Mouse (Mus musculus): ENCODE data around the gene Rgs6.

The Rgs6 gene

GRCm38 (mm10) chr12:83136031-83136430 lies 547.9 kb downstream of the Rgs6 start:
- no peak for DNase-seq (ENCODE audit: low spot score)

- DNase-seq (ENCODE audit: low spot score) = no peak
These were observed 548.4 kb downstream of the Rgs6 start for GRCm38 (mm10) chr12:83136460-83136859.

- DNase-seq (ENCODE audit: low spot score) = no peak
These were observed 548.9 kb downstream of the Rgs6 start for GRCm38 (mm10) chr12:83137001-83137400.

DNA sequence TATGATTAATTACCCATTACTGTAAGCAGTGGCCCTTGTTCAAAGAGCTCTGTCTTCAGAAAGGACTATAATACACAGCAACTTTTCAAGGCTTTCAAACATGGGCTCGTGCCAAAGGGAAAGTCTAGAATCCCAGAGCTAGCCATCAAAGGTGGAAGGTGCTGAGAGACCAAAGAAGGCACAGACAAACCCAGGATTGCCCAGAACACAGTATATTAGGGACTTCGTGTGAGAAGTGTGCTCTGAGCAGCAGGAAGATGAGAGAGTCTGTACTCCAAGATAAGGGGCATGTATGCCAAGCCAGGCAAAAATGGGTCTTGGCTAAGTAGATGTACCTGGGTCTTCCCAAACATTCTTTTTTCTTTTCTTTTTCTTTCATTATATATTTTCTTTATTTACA lies 553.1 kb downstream of the Rgs6 start:
- no peak for DNase-seq (ENCODE audit: low spot score)

GRCm38 (mm10) chr12:83142507-83142906 lies 554.4 kb downstream of the Rgs6 start:
- DNase-seq (ENCODE audit: low spot score) = no peak

DNA sequence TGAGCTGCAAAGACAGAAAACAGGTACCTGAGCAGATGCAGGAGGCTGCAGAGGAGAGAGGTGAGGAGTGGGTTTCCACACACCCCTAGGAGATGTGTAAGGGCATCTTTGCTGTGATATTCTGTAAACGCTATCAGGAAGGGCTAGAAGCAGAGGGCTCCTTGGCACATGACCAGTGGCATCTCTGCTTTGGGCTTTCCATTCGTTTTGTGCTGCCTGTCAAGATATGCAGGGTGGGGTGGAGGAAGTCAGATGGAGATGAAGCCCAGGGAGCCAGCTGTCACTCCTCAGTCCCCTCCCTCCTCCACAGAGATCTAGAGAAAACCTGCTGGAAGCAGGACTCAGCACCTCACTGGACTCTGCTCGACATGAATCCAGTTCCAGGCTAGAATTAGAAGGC lies 555.0 kb downstream of the Rgs6 start:
- no peak for DNase-seq (ENCODE audit: low spot score)

- no peak for DNase-seq (ENCODE audit: low spot score)
These were observed 555.5 kb downstream of the Rgs6 start for GRCm38 (mm10) chr12:83143574-83143973.

DNA sequence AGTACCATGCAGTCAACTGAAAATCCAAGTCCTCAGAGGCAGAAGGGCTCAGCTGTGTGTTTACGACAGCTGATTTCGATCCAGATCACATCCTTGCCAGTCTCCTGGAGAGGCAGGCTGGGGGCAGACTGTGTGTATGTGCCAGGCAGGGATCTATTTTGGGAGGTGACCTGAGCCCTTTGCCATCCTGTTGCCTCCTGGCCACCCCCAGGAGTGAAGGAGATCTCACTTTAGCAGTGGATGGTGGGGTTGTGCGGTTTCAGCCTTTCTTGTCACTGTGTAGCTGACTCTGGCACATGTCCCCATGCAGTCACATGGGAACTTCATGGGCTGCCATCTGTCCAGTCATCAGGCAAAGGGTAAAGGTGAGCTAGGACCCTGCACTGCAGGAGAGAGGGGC lies 557.0 kb downstream of the Rgs6 start:
- DNase-seq (ENCODE audit: low spot score) = no peak

DNA sequence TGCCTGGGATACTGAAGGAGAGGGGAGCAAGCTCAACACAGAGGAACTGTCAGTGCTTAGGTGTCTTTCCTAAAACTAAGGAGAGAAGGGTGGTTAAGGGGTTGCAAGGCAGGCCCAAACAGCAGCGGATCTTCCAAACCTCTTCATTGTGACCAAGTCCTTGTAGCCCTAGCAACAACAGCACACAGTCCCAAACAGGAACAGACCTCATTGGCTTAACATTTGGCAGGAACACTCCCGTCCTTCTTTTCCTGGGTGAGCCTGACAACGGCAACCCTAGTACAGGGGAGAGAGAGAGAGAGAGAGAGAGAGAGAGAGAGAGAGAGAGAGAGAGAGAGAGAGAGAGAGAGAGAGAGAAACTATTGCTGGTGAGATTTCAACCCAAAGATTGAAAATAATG lies 557.8 kb downstream of the Rgs6 start:
- no peak for DNase-seq (ENCODE audit: low spot score)

- no peak for DNase-seq (ENCODE audit: low spot score)
These were observed 558.8 kb downstream of the Rgs6 start for GRCm38 (mm10) chr12:83146917-83147316.

DNA sequence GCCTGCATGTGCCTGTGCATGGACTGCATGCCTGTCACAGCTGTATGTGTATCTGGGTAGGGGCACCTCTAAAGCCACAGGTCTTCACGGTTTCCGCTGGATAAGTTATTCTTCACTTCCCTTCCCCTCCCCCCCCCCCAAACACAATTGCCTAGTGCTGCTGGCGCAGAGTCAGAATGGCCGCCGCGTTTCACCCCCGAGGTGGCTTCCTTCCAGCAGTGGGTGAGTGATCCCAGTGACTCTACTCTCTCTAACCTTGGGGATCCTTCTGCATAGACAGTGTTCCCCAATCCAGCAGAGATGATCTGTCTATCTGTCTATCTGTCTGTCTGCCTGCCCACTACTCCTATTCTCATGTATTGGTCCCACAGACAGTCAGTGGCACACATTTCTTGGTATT lies 561.9 kb downstream of the Rgs6 start:
- no peak for DNase-seq (ENCODE audit: low spot score)

DNA sequence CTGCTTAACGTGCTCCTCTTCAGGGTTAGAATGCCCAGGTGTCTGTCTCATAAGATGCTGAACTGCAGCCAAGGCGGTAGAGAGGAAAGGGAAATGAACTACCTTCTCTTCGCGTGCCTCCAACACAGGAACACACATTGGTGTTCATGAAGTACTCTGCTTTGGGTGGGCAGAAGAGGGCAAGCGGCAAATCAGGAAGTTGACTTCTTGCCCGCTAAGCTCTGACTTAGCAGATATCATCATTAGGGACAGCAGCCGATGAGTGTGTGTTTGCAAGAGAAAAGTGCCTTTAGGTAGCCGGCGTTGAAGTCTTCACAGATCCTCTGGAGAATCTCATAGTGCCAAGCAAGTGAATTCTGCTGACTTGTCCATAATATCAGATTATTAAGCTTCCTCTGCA lies 562.7 kb downstream of the Rgs6 start:
- no peak for DNase-seq (ENCODE audit: low spot score)

GRCm38 (mm10) chr12:83151474-83151873 lies 563.4 kb downstream of the Rgs6 start:
- no peak for DNase-seq (ENCODE audit: low spot score)

DNA sequence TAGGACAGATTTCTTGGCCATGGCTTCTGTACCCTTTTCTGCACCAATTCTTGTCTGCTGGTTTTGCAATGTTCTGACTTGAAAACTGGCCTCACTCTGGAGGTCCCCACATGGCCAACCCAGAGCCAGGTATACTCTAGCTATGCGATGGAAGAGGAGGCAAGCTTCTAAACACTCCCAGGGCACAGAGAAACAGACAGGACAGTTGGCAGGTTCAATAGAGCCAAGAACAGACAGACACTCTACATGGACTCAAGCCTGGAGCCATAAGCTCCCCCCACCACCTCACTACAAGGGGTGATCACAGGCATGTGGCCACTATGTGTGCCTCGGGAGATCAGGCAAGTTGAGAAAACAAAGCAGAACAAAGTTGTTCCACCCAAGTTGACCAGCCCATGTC lies 572.1 kb downstream of the Rgs6 start:
- DNase-seq (ENCODE audit: low spot score) = no peak

DNA sequence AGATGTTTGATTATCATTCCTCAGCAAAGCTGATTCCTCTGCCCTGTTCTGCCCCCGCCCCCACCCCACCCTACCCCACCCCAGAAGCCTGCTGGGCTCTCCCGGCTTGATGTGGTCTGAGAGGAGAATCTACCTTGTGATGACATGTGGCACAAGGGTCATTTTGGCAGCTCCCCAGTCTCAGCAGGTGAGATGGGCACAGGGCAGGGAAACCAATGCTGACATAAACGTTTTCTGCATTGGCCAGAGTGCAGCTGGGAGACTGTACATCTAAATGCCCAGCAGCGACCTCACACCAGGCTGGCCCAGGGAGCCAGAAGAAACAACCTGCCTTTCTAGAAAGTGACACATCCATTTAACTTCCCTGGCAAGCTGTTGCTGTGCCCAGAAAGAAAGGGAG lies 572.6 kb downstream of the Rgs6 start:
- no peak for DNase-seq (ENCODE audit: low spot score)

DNA sequence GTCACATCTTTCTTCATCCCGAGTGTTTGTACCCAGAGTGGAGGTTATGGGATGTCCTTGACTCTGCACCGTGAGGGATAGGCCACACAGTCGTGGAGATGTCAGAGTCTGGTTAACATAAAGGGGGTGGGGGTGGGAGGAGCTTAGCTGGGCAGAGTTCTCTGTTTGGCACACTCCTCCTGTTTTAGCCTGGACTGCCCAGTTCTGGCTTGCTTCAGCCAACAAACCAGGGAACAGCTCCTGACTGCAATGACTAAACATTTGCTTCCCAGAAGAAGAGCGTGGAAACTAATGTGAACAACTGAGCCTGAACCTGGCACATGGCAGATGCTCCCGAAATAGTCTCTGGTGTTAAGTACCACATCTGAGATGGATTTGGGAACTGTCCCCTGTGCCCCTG lies 575.6 kb downstream of the Rgs6 start:
- DNase-seq (ENCODE audit: low spot score) = no peak

DNA sequence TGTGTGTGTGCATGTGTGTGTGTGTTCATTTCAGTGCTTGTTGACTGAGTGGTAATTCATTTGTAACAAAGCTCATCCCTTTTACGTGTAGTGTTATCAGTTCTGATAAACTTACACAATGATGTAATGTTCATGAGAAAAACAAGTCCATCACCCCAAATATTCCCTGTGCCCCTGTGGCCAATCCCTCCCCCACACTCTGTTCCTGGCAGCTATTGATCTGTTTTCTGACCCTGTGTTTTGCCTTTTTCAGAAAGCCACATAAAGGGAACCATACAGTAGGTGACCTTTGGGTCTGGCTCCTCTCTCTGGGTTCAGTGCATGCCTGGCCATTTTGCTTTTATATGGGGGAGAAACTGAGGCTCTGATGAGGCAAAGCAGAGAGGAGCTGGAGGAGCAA lies 577.0 kb downstream of the Rgs6 start:
- DNase-seq (ENCODE audit: low spot score) = no peak

- peak; percentile 41 for DNase-seq (ENCODE audit: low spot score)
These were observed 580.2 kb downstream of the Rgs6 start for GRCm38 (mm10) chr12:83168310-83168709.

GRCm38 (mm10) chr12:83169495-83170209 lies 581.6 kb downstream of the Rgs6 start:
- DNase-seq (ENCODE audit: low spot score) = peak; percentile 43

DNA sequence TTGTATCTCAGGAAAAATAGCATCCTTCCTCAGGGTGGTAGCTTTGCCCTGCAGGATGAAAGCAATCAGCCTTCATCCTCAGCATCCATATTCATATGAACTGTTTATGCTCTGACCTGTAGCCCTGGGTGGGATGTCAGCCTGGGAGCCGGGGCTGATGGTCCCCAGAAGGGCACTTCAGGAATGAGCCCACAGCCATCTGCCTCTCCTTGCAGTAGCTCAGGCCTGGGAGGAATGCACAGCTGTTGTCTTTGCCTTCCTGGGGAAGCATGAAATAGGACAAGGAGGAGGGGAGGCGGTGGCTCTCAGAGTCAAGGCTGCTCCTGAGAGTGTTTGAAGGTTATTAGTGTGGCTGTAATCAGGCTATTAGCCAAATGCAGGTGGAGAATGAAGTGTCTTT lies 590.7 kb downstream of the Rgs6 start:
- DNase-seq (ENCODE audit: low spot score) = no peak

- DNase-seq (ENCODE audit: low spot score) = no peak
These were observed 591.8 kb downstream of the Rgs6 start for GRCm38 (mm10) chr12:83179860-83180259.

DNA sequence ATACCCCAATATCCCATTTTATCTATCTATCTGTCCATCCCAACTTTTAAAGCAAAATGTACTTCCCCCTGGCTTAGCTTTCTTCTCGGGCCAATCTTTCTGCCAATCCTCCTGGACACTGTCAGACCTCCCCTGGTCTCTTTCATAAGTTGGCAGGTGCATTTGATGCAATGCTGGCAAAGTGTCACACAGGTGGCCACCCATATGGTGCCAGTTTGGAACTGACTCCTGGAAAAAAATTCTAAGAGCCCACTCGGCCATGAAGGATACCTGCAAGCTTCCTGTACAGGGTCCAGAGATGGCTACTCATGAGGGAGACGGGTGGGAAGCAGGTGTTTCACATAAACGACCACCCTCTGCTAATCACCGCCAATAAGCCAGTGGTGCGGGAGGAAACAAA lies 592.5 kb downstream of the Rgs6 start:
- no peak for DNase-seq (ENCODE audit: low spot score)

DNA sequence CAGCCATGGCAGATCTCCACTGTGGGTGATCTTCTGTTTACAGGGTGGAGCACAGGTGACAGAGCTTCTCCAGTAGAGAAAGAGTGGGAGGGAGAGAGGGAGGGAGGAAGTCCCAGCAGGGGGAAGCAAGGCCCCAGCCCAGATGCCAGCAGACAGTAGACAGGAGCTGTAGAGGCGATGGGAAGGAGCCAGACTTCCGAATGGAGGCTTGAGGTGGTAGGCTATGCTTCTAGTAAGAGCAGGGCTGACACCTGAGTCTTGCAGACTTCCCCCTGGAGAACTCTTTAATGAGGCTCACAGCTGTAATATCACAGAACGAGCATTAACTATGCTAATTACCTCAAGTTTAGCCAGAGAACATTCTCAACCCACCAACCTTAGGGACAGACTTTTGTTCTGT lies 613.6 kb downstream of the Rgs6 start:
- DNase-seq (ENCODE audit: low spot score) = no peak

DNA sequence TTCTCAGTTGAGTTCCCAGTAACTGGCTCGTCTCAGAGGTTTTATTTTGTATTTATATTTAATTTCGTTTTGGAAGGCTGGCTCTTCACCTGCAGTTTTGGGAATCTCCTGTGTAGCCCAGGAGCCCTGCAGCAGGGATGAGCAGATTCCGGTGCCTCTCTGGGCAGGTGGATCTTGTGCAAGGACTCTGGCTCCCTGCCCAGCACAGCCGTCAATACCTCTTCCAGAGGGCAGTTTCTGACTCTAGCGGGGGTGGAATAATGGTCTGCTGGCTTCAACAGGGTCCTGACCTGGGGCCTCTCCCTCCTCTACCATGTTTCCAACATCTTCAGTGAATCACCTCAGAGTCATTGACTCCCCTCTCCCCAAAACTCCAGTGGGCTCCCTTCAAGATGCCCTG lies 616.3 kb downstream of the Rgs6 start:
- no peak for DNase-seq (ENCODE audit: low spot score)

DNA sequence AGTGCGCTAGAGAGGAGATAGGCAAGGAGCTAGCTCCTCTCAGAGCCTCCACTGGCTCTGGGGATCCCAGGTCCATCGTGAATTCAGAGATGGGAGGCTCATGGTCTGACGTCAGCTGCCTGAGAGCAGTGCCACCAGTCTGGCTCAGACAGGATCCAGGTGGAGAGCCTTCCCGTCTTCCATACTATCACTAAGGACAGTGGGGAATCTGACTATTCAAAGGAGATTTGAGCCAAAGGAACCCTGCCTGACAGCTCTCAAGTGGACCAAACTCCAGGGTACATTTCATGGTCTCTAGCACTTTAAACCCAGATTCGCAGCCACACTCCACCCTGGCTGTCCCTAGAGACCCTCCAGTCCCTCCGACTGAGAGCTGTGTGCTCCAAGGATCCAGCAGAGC lies 618.8 kb downstream of the Rgs6 start:
- DNase-seq (ENCODE audit: low spot score) = no peak
